Mouse (Mus musculus): ENCODE data around the gene Cnga1. TPM values are rescaled to one million over a fixed set of nuclear protein-coding genes. Genes with fewer than 3 reads are reported as not detected.

Gene Cnga1
- not detected in 2 replicates for polyA plus RNA-seq (2014; fragmentation: Nextera tagmentation; extraction: Ambion mirVana)

GRCm38 (mm10) chr5:72644175-72644574 is at the start of gene Cnga1:
Cnga1 (minus strand) TSS chr5:72644275.
- Histone ChIP-seq H3K27ac (ENCODE audit: low read depth, low read length) (no peak within 1 kb of the TSS), H3K4me2 (no peak within 1 kb of the TSS), H3K4me1 (ENCODE audit: control insufficient read depth, insufficient read depth, low read length) (peaks cover 4% of the 10 kb centered on the region; the same call in 1 of the 2 replicates), H3K4me3 (ENCODE audit: low read depth, low read length) (no peak within 1 kb of the TSS), H3K36me3 (ENCODE audit: control insufficient read depth, insufficient read depth, low read length) (no peaks in the 10 kb centered on the region), H3K27me3 (ENCODE audit: control insufficient read depth, insufficient read depth, low read length) (peaks cover 21% of the 10 kb centered on the region), H3K9me3 (replicated peaks; ENCODE audit: control insufficient read depth, low read length) (no peaks in the 10 kb centered on the region), H3K9ac (ENCODE audit: low read depth, low read length) (no peak within 1 kb of the TSS)
- no peak for ATAC-seq (replicated peaks; ENCODE audit: insufficient number of reproducible peaks, low FRiP score, low TSS enrichment)
- 90% methylated on average over 1 of the region's 1 CpGs for WGBS (ENCODE audit: insufficient replicate concordance)

- Histone ChIP-seq H3K27ac (ENCODE audit: low read depth, low read length) (no peak overlapping the region), H3K36me3 (ENCODE audit: control insufficient read depth, insufficient read depth, low read length) (no peaks in the 10 kb centered on the region), H3K27me3 (ENCODE audit: control insufficient read depth, insufficient read depth, low read length) (no peaks in the 10 kb centered on the region), H3K4me1 (ENCODE audit: control insufficient read depth, insufficient read depth, low read length) (no peaks in the 10 kb centered on the region), H3K9me3 (replicated peaks; ENCODE audit: control insufficient read depth, low read length) (0 out of 2 replicates have a peak, but pooled peaks cover 3% of the 10 kb centered on the region), H3K9ac (ENCODE audit: low read depth, low read length) (no peak overlapping the region), H3K4me2 (no peak overlapping the region), H3K4me3 (ENCODE audit: low read depth, low read length) (no peak overlapping the region)
- ATAC-seq (replicated peaks; ENCODE audit: insufficient number of reproducible peaks, low FRiP score, low TSS enrichment): no peak
- 93% methylated on average over 5 of the region's 5 CpGs for WGBS (ENCODE audit: insufficient replicate concordance)
Measured at GRCm38 (mm10) chr5:72690516-72690915, 46.4 kb upstream of the Cnga1 start.

- Histone ChIP-seq H3K27me3 (ENCODE audit: control insufficient read depth, insufficient read depth, low read length) (no peaks in the 10 kb centered on the region), H3K9ac (ENCODE audit: low read depth, low read length) (no peak overlapping the region), H3K4me1 (ENCODE audit: control insufficient read depth, insufficient read depth, low read length) (no peaks in the 10 kb centered on the region), H3K36me3 (ENCODE audit: control insufficient read depth, insufficient read depth, low read length) (no peaks in the 10 kb centered on the region), H3K9me3 (replicated peaks; ENCODE audit: control insufficient read depth, low read length) (0 out of 2 replicates have a peak, but pooled peaks cover 3% of the 10 kb centered on the region), H3K27ac (ENCODE audit: low read depth, low read length) (no peak overlapping the region), H3K4me3 (ENCODE audit: low read depth, low read length) (no peak overlapping the region), H3K4me2 (no peak overlapping the region)
- WGBS (ENCODE audit: insufficient replicate concordance): 84% methylated on average over 7 of the region's 7 CpGs
- no peak for ATAC-seq (replicated peaks; ENCODE audit: insufficient number of reproducible peaks, low FRiP score, low TSS enrichment)
Measured at GRCm38 (mm10) chr5:72689556-72689955, 45.5 kb upstream of the Cnga1 start.

DNA sequence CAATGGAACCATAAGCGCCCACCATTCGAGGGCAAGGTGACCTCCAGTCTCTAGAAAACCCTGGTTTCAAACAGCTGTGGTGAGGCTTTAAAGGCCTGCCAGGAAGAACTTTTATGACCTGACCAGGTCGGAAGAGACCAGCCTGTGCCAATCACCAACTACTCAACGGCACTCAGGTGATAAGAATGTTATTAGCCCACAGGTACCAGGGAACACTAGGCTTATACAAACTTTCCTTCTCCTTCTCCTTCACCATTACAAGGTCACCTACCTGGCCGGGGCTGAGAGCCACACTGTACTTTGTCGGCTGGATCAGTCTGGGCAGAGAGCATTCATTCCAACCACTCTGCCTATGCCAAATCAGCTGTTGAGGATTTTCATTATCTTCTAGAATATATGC is 37.4 kb upstream of the Cnga1 start:
- 0 out of 2 replicates have a peak, but pooled peaks cover 4% of the 10 kb centered on the region for H3K9me3 ChIP-seq (replicated peaks; ENCODE audit: control insufficient read depth, low read length)
- 80% methylated on average over 6 of the region's 6 CpGs for WGBS (ENCODE audit: insufficient replicate concordance)
- H3K27me3 ChIP-seq (ENCODE audit: control insufficient read depth, insufficient read depth, low read length): no peaks in the 10 kb centered on the region
- H3K4me2 ChIP-seq: no peak overlapping the region
- no peaks in the 10 kb centered on the region for H3K36me3 ChIP-seq (ENCODE audit: control insufficient read depth, insufficient read depth, low read length)
- ATAC-seq (replicated peaks; ENCODE audit: insufficient number of reproducible peaks, low FRiP score, low TSS enrichment): no peak
- H3K27ac ChIP-seq (ENCODE audit: low read depth, low read length): no peak overlapping the region
- H3K9ac ChIP-seq (ENCODE audit: low read depth, low read length): no peak overlapping the region
- no peaks in the 10 kb centered on the region for H3K4me1 ChIP-seq (ENCODE audit: control insufficient read depth, insufficient read depth, low read length)
- H3K4me3 ChIP-seq (ENCODE audit: low read depth, low read length): no peak overlapping the region

GRCm38 (mm10) chr5:72674994-72675542 is 31.0 kb upstream of the Cnga1 start:
- H3K27ac ChIP-seq (ENCODE audit: low read depth, low read length): no peak overlapping the region
- ATAC-seq (replicated peaks; ENCODE audit: insufficient number of reproducible peaks, low FRiP score, low TSS enrichment): no peak
- H3K4me1 ChIP-seq (ENCODE audit: control insufficient read depth, insufficient read depth, low read length): no peaks in the 10 kb centered on the region
- H3K27me3 ChIP-seq (ENCODE audit: control insufficient read depth, insufficient read depth, low read length): no peaks in the 10 kb centered on the region
- no peak overlapping the region for H3K4me3 ChIP-seq (ENCODE audit: low read depth, low read length)
- no peaks in the 10 kb centered on the region for H3K36me3 ChIP-seq (ENCODE audit: control insufficient read depth, insufficient read depth, low read length)
- H3K9ac ChIP-seq (ENCODE audit: low read depth, low read length): no peak overlapping the region
- WGBS (ENCODE audit: insufficient replicate concordance): 80% methylated on average over 9 of the region's 9 CpGs
- H3K4me2 ChIP-seq: no peak overlapping the region
- H3K9me3 ChIP-seq (replicated peaks; ENCODE audit: control insufficient read depth, low read length): no peaks in the 10 kb centered on the region

- Histone ChIP-seq H3K4me1 (ENCODE audit: control insufficient read depth, insufficient read depth, low read length) (no peaks in the 10 kb centered on the region), H3K27me3 (ENCODE audit: control insufficient read depth, insufficient read depth, low read length) (no peaks in the 10 kb centered on the region), H3K36me3 (ENCODE audit: control insufficient read depth, insufficient read depth, low read length) (no peaks in the 10 kb centered on the region), H3K4me3 (ENCODE audit: low read depth, low read length) (no peak overlapping the region), H3K9ac (ENCODE audit: low read depth, low read length) (no peak overlapping the region), H3K9me3 (replicated peaks; ENCODE audit: control insufficient read depth, low read length) (no peaks in the 10 kb centered on the region), H3K27ac (ENCODE audit: low read depth, low read length) (no peak overlapping the region), H3K4me2 (no peak overlapping the region)
- 69% methylated on average over 8 of the region's 8 CpGs for WGBS (ENCODE audit: insufficient replicate concordance)
- ATAC-seq (replicated peaks; ENCODE audit: insufficient number of reproducible peaks, low FRiP score, low TSS enrichment): no peak
Measured at GRCm38 (mm10) chr5:72671017-72671699, 27.1 kb upstream of the Cnga1 start.

DNA sequence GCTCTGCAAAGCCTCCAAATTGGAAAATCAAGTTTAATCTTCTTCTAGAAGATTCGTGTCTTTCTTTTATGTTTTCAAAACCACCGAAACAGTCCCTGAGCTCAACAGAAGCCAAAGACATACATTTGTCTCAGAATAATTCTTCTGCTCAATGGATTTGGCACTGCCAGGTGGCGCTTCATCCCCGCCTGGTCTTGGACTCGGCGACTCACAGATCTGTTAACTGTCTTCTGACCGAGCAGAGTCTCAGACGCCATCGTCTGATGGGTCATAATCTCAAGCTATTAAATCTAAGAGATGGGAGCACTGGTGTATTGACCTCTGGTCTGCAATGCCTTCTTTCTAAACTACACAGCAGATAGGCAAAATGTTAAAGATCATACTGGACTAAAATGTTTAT is 24.3 kb upstream of the Cnga1 start:
- ATAC-seq (replicated peaks; ENCODE audit: insufficient number of reproducible peaks, low FRiP score, low TSS enrichment): no peak
- no peak overlapping the region for H3K4me3 ChIP-seq (ENCODE audit: low read depth, low read length)
- no peaks in the 10 kb centered on the region for H3K9me3 ChIP-seq (replicated peaks; ENCODE audit: control insufficient read depth, low read length)
- WGBS (ENCODE audit: insufficient replicate concordance): 80% methylated on average over 9 of the region's 9 CpGs
- H3K36me3 ChIP-seq (ENCODE audit: control insufficient read depth, insufficient read depth, low read length): no peaks in the 10 kb centered on the region
- H3K27ac ChIP-seq (ENCODE audit: low read depth, low read length): no peak overlapping the region
- no peak overlapping the region for H3K9ac ChIP-seq (ENCODE audit: low read depth, low read length)
- H3K4me1 ChIP-seq (ENCODE audit: control insufficient read depth, insufficient read depth, low read length): no peaks in the 10 kb centered on the region
- H3K4me2 ChIP-seq: no peak overlapping the region
- H3K27me3 ChIP-seq (ENCODE audit: control insufficient read depth, insufficient read depth, low read length): no peaks in the 10 kb centered on the region

GRCm38 (mm10) chr5:72666428-72666827 is 22.4 kb upstream of the Cnga1 start:
- Histone ChIP-seq H3K36me3 (ENCODE audit: control insufficient read depth, insufficient read depth, low read length) (no peaks in the 10 kb centered on the region), H3K4me2 (no peak overlapping the region), H3K27me3 (ENCODE audit: control insufficient read depth, insufficient read depth, low read length) (no peaks in the 10 kb centered on the region), H3K4me3 (ENCODE audit: low read depth, low read length) (no peak overlapping the region), H3K27ac (ENCODE audit: low read depth, low read length) (no peak overlapping the region), H3K4me1 (ENCODE audit: control insufficient read depth, insufficient read depth, low read length) (no peaks in the 10 kb centered on the region), H3K9me3 (replicated peaks; ENCODE audit: control insufficient read depth, low read length) (no peaks in the 10 kb centered on the region), H3K9ac (ENCODE audit: low read depth, low read length) (no peak overlapping the region)
- 76% methylated on average over 7 of the region's 7 CpGs for WGBS (ENCODE audit: insufficient replicate concordance)
- ATAC-seq (replicated peaks; ENCODE audit: insufficient number of reproducible peaks, low FRiP score, low TSS enrichment): no peak

DNA sequence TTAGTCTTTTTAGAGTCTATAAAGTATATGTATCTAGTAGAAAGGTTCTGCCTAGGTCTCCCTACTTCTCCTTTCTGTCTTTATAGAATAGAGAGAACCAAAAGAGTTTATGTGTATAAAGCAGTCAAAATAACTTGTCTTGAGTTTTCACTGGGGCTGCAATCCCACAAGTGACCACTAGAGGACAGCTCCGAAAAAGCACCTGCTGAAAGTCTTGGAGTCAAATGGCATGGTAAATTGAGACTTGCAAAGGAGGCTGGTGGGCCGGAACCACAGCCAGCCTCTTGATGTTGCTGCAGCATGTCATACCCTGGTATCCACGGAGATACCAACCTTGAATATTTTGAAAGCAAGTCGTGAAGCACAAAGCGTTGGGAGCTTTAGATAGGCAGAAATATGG is 21.2 kb upstream of the Cnga1 start:
- Histone ChIP-seq H3K9ac (ENCODE audit: low read depth, low read length) (no peak overlapping the region), H3K4me1 (ENCODE audit: control insufficient read depth, insufficient read depth, low read length) (no peaks in the 10 kb centered on the region), H3K9me3 (replicated peaks; ENCODE audit: control insufficient read depth, low read length) (no peaks in the 10 kb centered on the region), H3K4me2 (no peak overlapping the region), H3K36me3 (ENCODE audit: control insufficient read depth, insufficient read depth, low read length) (no peaks in the 10 kb centered on the region), H3K27me3 (ENCODE audit: control insufficient read depth, insufficient read depth, low read length) (no peaks in the 10 kb centered on the region), H3K27ac (ENCODE audit: low read depth, low read length) (no peak overlapping the region), H3K4me3 (ENCODE audit: low read depth, low read length) (no peak overlapping the region)
- no peak for ATAC-seq (replicated peaks; ENCODE audit: insufficient number of reproducible peaks, low FRiP score, low TSS enrichment)
- WGBS (ENCODE audit: insufficient replicate concordance): 32% methylated on average over 5 of the region's 5 CpGs
